Mouse (Mus musculus) ovary, postnatal 36 days (tissue): Measurements from ENCODE around the gene Nphp1.

Experiments used
- DNase-seq: peaks from one replicate; pipeline ENCODE4 v3.0.0; 2022; ENCODE audit warnings: low spot score, mixed read lengths

Nphp1 gene

DNA sequence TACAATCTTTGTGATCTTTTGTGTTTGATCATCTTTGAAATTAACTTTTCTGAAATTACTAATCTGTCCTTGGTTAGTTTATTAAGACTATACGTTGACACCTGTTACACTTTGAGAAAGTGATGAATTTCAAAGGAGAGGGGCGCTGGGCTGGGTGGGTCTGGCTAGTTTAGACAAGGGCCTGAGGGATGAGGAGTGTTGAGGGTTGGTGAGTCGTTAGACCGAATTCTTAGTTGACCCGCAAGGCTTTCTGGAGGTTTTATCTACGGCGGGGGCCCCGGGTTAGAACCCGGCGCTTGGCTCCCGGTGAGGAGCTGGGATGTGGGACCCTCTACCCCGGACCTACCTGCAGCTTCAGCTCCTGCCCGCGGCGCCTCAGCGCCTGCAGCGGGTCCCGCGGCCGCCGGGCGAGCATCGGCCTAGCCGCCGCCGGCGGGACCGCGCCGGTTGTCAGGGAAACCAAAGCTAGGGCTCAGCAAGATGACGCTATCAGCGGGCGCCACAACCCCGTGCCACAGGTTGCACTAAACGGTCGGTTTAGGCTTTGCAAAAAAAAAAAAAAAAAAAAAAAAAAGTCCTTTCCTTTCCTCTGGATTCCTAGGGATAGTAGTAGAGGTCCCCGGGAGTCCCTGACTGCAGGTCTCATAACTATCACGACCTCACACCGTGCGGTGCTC is at the start of gene Nphp1:
Nphp1 (minus strand) TSS at position 458 of the 677 bp plus-strand sequence.
- DNase-seq, result peak; percentile 87

DNA sequence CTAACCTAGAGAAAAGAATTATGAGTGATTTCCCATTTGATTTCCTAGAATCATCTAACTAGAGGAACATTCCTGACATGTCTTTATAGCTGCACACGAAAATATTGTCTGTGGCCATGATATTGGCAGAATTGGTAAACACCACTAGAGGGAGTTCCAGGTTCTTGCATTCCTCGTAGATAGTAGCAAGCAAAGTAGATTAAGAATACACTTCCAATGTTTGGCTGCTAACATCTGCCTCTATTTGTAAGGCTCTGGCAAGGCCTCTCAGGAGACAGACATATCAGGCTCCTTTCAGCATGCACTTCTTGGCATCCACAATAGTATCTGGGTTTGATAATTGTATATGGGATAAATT is 44.1 kb upstream of the Nphp1 start:
- no peak for DNase-seq

DNA sequence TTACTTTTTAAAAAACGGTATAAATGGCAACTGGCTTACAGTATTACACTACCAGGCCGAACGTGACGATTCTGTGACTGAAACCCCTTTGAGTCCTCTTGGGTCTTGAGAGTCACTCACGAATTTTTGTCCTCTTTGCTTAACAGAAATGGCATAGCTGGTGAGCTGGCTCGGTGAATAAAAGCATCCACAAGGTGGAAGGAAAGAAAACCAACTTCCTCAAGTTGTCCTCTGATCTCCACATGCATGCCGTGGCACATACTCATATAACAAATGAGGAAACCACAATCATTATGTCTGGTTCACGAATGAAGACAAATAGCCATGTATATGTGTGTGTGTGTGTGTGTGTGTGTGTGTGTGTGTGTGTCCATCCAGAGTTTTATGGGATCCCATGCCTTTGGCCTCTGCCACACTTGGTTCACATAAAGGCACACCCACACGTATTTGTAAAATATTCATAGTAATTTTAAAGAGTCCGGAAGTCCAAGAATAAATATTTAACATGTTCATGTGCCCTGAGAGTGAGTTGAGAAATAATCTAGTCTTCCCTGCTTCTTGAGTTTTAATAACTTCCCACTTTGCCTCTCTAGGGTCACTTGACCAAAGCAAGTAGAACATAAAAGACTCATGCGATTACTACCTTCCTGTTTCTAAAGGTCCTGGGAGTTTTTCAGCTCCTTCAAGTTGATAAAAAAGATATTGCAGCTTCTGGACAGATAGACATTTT is 43.6 kb upstream of the Nphp1 start:
- no peak for DNase-seq

GRCm38 (mm10) chr2:127831401-127832102 is 42.9 kb upstream of the Nphp1 start, which contains the start of gene Bub1:
Gene Bub1 (minus strand): TSS chr2:127831865.
- DNase-seq, result peak; percentile 91

GRCm38 (mm10) chr2:127791919-127792603 is 3.4 kb upstream of the Nphp1 start, which contains the start of gene Mtln:
Gene Mtln (minus strand): TSS chr2:127792488.
- DNase-seq, result peak; percentile 84

DNA sequence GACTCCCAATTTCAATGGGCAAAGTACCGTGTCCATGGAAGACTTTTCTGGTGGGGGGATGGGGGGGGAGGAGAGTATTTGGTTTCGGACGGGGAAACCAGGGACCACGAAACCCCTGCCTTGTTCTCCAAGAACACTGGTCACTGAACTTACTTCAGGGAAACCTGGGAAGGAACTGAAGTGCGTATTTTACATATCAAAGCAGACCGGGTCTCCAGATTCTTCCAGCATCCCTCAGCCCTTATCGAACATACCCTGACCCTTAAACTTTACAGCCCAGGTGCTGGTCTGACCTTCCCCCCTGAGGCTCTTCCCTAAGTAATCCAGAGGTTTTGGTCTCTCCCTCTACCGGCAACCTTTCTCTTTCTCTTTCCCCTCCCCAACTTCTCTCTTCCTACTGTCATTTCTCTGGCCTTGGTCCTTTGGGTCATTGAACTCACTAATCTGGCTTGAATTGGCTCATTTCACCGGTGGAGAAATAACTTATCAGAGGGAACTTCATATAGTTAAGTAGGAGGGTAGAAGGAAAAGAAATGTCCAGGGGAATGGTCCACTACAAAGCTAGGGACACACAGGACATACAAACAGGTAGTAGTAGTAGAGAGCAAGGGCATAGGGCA is 1.1 kb upstream of the Nphp1 start:
- DNase-seq, result no peak

GRCm38 (mm10) chr2:127789138-127789537 is 441 bp upstream of the Nphp1 start:
- no peak for DNase-seq

GRCm38 (mm10) chr2:127787226-127787625 is 1.5 kb downstream of the Nphp1 start:
- DNase-seq, result no peak

- no peak for DNase-seq
Observed at GRCm38 (mm10) chr2:127778451-127778850, 10.2 kb downstream of the Nphp1 start.

- DNase-seq, result no peak
Observed at GRCm38 (mm10) chr2:127775013-127775412, 13.7 kb downstream of the Nphp1 start.

- no peak for DNase-seq
Observed at GRCm38 (mm10) chr2:127774578-127774941, 14.1 kb downstream of the Nphp1 start.

GRCm38 (mm10) chr2:127773938-127774577 is 14.6 kb downstream of the Nphp1 start:
- no peak for DNase-seq

- no peak for DNase-seq
Observed at GRCm38 (mm10) chr2:127761587-127761986, 27.1 kb downstream of the Nphp1 start.

- DNase-seq, result peak; percentile 10
Observed at GRCm38 (mm10) chr2:127760429-127761000, 28.2 kb downstream of the Nphp1 start.

DNA sequence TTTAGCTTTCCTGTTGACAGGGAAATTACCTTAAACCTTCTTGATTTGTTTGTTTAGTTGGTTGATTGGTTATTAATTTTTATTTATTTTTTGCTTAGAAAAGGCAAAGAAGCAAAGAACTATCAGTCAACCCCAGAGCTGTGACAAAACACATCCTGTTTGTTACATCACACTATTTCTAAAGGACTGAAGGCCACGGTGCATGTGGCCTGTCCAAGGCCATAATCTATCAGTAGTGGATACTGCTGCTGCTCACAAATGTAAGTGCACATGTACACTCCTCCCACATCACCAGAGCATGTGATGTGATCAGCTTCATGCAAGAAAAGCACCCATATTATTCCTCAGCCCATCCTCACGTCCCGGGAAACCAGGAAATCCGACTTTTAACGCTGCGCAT is 28.7 kb downstream of the Nphp1 start:
- DNase-seq, result no peak

GRCm38 (mm10) chr2:127759157-127759880 is 29.4 kb downstream of the Nphp1 start:
- peak; percentile 32 for DNase-seq

- peak; percentile 41 for DNase-seq
Observed at GRCm38 (mm10) chr2:127757171-127757570, 31.5 kb downstream of the Nphp1 start.

DNA sequence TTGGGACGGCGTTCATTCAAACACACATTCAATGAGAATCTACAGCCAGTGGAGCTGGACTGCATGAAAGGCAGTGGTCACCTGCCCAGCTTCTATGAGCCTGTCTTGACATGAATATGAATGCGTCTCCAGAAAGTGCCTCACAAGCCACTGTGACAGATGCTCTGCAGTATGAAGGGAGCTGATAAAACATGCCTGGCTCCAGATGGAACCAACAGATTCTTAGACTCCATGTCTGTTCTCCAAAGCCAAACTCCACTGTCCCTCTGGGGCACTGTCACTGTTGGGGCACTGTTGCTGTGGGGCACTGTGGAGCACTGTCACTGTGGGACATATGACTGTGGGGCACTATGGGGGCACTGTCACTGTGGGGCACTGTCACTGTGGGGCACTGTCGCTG is 34.6 kb downstream of the Nphp1 start:
- DNase-seq, result no peak

DNA sequence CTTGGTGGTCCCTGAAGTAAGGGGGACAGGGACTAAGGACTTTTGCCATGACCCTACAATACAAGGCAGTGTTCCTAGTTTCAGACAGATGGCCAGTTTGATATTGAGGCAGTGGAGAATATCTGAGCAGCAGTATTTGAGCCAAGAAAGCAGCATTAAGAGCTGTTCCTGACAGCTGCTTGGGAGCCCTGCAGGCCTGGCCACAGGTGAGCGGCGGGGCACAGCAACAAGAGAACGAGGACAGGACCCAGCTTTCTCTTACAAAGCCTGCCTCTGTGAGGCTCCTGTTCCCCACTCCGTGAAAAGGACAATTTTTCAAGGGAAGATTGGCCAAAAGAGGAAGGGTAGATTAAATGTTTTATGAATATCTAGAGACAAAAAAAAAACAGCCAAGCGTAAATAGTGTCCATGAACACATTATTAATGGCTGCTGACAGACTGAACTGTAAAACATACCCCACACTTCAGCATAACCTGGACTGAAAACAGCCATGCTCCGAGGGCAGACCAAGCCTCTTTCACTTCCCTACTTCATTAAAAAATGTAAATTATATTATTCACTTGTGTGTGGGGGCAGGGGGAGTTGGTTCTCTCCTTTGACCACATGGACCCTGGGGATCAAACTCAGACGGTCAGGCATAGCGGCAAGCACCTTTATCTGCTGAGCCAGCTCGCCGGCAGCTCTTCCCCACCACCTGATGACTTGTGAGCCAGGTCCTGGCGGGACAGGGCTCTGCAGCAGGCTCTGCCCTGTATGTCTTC is 36.7 kb downstream of the Nphp1 start:
- DNase-seq, result no peak

- DNase-seq, result no peak
Observed at GRCm38 (mm10) chr2:127749376-127749775, 39.3 kb downstream of the Nphp1 start.
